Mouse (Mus musculus): Measurements from ENCODE around the gene Rfc1. TPM values are rescaled to one million over a fixed set of nuclear protein-coding genes. Genes with fewer than 3 reads are reported as not detected.

Rfc1 gene
- polyA plus RNA-seq, 1 experiment: 160 TPM

DNA sequence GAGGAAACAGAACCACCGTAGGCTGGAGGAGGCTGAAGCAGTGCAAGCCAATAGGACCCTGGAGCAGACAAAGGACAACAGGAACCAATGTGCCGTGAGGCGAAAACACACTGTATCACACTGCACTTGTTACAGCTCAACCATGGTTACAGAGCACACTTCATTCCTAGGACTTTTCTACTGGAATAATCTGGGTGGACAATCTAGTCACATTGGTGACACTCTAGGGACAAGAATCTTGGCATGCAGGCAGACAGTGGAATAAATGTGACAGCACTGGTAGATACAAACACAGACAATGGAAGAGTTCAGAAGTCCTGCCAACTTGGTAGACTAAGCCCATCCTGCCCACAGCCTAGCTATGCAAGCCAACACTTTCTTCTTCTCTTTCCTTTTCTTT, 54.3 kb downstream of the Rfc1 start:
- Histone ChIP-seq H3K9me3 (replicated peaks; ENCODE audit: control insufficient read depth, insufficient read depth, low read length, poor library complexity, severe bottlenecking) (no peaks in the 10 kb centered on the region), H3K36me3 (ENCODE audit: control insufficient read depth, insufficient read depth, low read length, poor library complexity, severe bottlenecking) (peaks cover 39% of the 10 kb centered on the region), H3K4me3 (ENCODE audit: low read depth, low read length) (no peak overlapping the region), H3K27ac (ENCODE audit: insufficient read depth, low read length) (no peak overlapping the region), H3K4me1 (ENCODE audit: control insufficient read depth, insufficient read depth, low read length) (no peaks in the 10 kb centered on the region), H3K9ac (ENCODE audit: low read depth, poor library complexity, severe bottlenecking) (no peak overlapping the region), H3K27me3 (ENCODE audit: control insufficient read depth, insufficient read depth, low read length, poor library complexity, severe bottlenecking) (no peaks in the 10 kb centered on the region)
- no peak for TF ChIP-seq EP300 (IDR thresholded peaks at IDR 0.05; ENCODE audit: insufficient read depth, low read depth, low read length)
- no peak for TF ChIP-seq CTCF (IDR thresholded peaks at IDR 0.05; ENCODE audit: low read depth, low read length)
- TF ChIP-seq POLR2A (IDR thresholded peaks at IDR 0.05; ENCODE audit: insufficient read depth, low read length): no peak

DNA sequence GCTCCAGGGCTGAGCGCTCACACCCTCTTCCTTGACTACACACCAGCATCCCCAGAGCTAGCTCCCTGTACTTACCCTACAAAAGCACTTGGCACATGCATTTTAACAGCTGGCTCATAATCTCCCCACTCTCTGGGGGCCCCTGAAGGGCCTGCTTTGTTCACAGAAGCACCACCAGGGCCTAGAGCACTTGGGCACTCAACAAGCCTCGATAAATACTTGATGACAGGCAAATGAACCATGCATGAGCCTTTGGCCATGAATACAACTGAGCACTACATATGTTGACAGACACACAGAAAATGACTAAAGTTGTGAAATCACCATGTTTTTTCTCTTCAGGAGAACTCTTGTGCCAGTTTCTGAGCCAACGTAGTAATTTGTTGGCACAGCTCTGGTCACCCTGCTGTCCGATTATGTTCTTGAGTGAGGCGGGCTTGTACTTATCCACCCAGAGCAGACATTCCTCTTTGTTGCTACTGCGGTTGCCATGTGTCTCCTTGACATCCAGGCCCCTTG, 56.3 kb downstream of the Rfc1 start:
- Histone ChIP-seq H3K4me1 (ENCODE audit: control insufficient read depth, insufficient read depth, low read length) (no peaks in the 10 kb centered on the region), H3K4me3 (ENCODE audit: low read depth, low read length) (no peak overlapping the region), H3K27me3 (ENCODE audit: control insufficient read depth, insufficient read depth, low read length, poor library complexity, severe bottlenecking) (no peaks in the 10 kb centered on the region), H3K27ac (ENCODE audit: insufficient read depth, low read length) (no peak overlapping the region), H3K36me3 (ENCODE audit: control insufficient read depth, insufficient read depth, low read length, poor library complexity, severe bottlenecking) (peaks cover 39% of the 10 kb centered on the region), H3K9ac (ENCODE audit: low read depth, poor library complexity, severe bottlenecking) (no peak overlapping the region), H3K9me3 (replicated peaks; ENCODE audit: control insufficient read depth, insufficient read depth, low read length, poor library complexity, severe bottlenecking) (no peaks in the 10 kb centered on the region)
- no peak for TF ChIP-seq CTCF (IDR thresholded peaks at IDR 0.05; ENCODE audit: low read depth, low read length)
- no peak for TF ChIP-seq EP300 (IDR thresholded peaks at IDR 0.05; ENCODE audit: insufficient read depth, low read depth, low read length)
- no peak for TF ChIP-seq POLR2A (IDR thresholded peaks at IDR 0.05; ENCODE audit: insufficient read depth, low read length)

DNA sequence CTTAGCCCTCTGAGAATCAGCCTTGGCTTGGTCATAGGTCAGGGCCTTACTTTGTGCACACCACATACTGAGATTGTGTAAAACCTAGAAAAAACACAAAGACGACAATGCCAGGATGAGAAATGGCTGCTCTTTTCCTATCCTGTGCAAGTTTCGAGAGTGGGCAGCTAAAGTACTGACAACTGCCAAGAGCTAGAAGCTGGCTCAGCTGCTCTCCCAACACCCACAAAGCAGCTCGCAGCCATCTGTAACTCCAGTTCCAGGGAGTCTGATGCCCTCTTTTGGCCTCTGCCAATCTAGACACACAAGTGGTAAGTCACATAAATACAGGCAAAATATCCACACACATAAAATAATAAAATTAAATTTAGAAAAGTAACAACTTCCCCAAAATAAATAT, 61.5 kb downstream of the Rfc1 start:
- Histone ChIP-seq H3K27ac (ENCODE audit: insufficient read depth, low read length) (no peak overlapping the region), H3K4me1 (ENCODE audit: control insufficient read depth, insufficient read depth, low read length) (no peaks in the 10 kb centered on the region), H3K4me3 (ENCODE audit: low read depth, low read length) (no peak overlapping the region), H3K27me3 (ENCODE audit: control insufficient read depth, insufficient read depth, low read length, poor library complexity, severe bottlenecking) (no peaks in the 10 kb centered on the region), H3K9ac (ENCODE audit: low read depth, poor library complexity, severe bottlenecking) (no peak overlapping the region), H3K36me3 (ENCODE audit: control insufficient read depth, insufficient read depth, low read length, poor library complexity, severe bottlenecking) (peaks cover 47% of the 10 kb centered on the region), H3K9me3 (replicated peaks; ENCODE audit: control insufficient read depth, insufficient read depth, low read length, poor library complexity, severe bottlenecking) (no peaks in the 10 kb centered on the region)
- no peak for TF ChIP-seq EP300 (IDR thresholded peaks at IDR 0.05; ENCODE audit: insufficient read depth, low read depth, low read length)
- no peak for TF ChIP-seq CTCF (IDR thresholded peaks at IDR 0.05; ENCODE audit: low read depth, low read length)
- TF ChIP-seq POLR2A (IDR thresholded peaks at IDR 0.05; ENCODE audit: insufficient read depth, low read length): no peak

DNA sequence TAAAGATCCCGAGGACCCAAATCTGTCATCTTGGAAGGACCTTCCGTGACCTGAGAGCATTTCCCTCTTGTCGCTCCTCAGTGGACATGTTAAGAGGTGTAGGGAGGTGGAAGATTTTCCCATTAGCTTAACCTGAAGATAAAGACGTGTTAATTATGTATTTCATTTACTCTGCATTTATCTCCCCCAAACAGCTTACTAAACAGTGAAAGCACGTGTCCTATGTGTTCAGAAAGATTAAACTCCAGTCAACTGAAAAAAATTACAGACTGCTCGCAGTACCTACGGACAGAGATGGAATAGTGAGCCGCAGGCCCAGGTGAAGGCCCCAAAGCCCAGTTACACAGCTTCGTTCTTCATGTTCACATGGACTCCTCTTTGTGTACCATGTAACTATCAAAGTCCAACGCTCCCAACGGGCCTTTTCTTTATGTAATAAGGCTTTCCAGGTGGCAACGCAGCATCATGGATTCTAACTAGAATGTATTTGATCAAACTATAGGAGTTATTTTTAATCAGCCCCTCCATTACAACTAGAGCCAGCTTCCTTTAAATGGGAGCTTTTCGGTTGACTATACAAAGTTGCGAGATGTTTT, 77.5 kb downstream of the Rfc1 start:
- Histone ChIP-seq H3K9me3 (replicated peaks; ENCODE audit: control insufficient read depth, insufficient read depth, low read length, poor library complexity, severe bottlenecking) (no peaks in the 10 kb centered on the region), H3K27ac (ENCODE audit: insufficient read depth, low read length) (no peak overlapping the region), H3K9ac (ENCODE audit: low read depth, poor library complexity, severe bottlenecking) (no peak overlapping the region), H3K36me3 (ENCODE audit: control insufficient read depth, insufficient read depth, low read length, poor library complexity, severe bottlenecking) (peaks cover 12% of the 10 kb centered on the region), H3K4me1 (ENCODE audit: control insufficient read depth, insufficient read depth, low read length) (no peaks in the 10 kb centered on the region), H3K4me3 (ENCODE audit: low read depth, low read length) (no peak overlapping the region), H3K27me3 (ENCODE audit: control insufficient read depth, insufficient read depth, low read length, poor library complexity, severe bottlenecking) (no peaks in the 10 kb centered on the region)
- no peak for TF ChIP-seq EP300 (IDR thresholded peaks at IDR 0.05; ENCODE audit: insufficient read depth, low read depth, low read length)
- no peak for TF ChIP-seq CTCF (IDR thresholded peaks at IDR 0.05; ENCODE audit: low read depth, low read length)
- no peak for TF ChIP-seq POLR2A (IDR thresholded peaks at IDR 0.05; ENCODE audit: insufficient read depth, low read length)

DNA sequence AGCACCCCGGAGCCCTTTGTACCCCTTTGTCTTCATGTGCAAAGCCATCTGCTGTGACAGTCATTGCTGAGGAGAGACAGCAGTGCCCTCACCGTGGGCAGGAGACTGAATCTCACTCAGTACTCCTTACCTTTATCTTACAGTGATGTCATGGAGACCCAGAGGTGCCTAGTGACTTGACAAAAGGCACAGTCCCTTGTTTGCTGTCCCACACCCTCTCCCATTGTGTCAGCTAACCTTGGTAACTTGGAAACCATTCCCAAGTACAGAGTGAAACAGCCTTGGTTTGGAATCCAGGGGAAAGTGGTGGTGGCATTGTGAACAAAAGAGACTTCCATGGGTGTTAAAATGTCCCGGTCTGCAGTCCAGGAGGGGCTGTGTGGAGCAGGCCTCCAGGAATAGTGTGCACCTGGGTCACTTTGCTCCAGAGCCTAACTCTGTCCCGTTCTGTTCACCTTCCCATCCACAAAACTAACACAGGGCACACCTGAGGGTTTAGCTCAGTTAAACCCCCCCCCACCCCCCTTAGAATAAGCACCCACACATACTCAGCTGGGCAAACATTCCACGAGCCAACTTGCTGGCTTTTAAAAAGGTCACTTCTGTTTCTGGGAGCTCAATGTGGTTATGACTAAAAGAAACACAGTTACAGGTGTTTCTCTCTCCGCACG, 85.2 kb downstream of the Rfc1 start:
- Histone ChIP-seq H3K4me3 (ENCODE audit: low read depth, low read length) (no peak overlapping the region), H3K4me1 (ENCODE audit: control insufficient read depth, insufficient read depth, low read length) (no peaks in the 10 kb centered on the region), H3K27ac (ENCODE audit: insufficient read depth, low read length) (no peak overlapping the region), H3K9ac (ENCODE audit: low read depth, poor library complexity, severe bottlenecking) (no peak overlapping the region), H3K27me3 (ENCODE audit: control insufficient read depth, insufficient read depth, low read length, poor library complexity, severe bottlenecking) (no peaks in the 10 kb centered on the region), H3K36me3 (ENCODE audit: control insufficient read depth, insufficient read depth, low read length, poor library complexity, severe bottlenecking) (no peaks in the 10 kb centered on the region), H3K9me3 (replicated peaks; ENCODE audit: control insufficient read depth, insufficient read depth, low read length, poor library complexity, severe bottlenecking) (no peaks in the 10 kb centered on the region)
- no peak for TF ChIP-seq POLR2A (IDR thresholded peaks at IDR 0.05; ENCODE audit: insufficient read depth, low read length)
- TF ChIP-seq EP300 (IDR thresholded peaks at IDR 0.05; ENCODE audit: insufficient read depth, low read depth, low read length): no peak
- no peak for TF ChIP-seq CTCF (IDR thresholded peaks at IDR 0.05; ENCODE audit: low read depth, low read length)

DNA sequence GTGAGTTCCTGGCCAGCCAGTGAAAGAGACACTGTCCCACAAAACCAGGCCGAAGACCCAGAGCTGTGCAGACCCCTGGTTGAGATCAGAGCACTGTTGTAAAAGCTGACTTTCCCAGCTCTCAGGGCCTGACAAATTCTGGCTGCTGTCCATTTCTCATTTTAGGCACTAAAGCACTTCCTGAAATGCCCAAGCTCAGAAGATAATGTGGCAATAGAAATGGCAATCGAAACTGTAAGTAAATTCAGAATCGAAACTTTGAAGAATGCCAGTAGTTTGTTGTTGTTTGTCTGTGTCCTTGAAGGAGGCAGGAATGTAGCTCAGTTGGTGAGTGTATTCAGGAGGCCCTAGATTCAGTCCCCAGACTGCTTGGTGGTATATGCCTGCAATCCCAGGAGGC, 88.2 kb downstream of the Rfc1 start:
- no peak for TF ChIP-seq POLR2A (IDR thresholded peaks at IDR 0.05; ENCODE audit: insufficient read depth, low read length)
- no peak for TF ChIP-seq CTCF (IDR thresholded peaks at IDR 0.05; ENCODE audit: low read depth, low read length)
- no peak for TF ChIP-seq EP300 (IDR thresholded peaks at IDR 0.05; ENCODE audit: insufficient read depth, low read depth, low read length)
- Histone ChIP-seq H3K27ac (ENCODE audit: insufficient read depth, low read length) (no peak overlapping the region), H3K4me3 (ENCODE audit: low read depth, low read length) (no peak overlapping the region), H3K9me3 (replicated peaks; ENCODE audit: control insufficient read depth, insufficient read depth, low read length, poor library complexity, severe bottlenecking) (no peaks in the 10 kb centered on the region), H3K9ac (ENCODE audit: low read depth, poor library complexity, severe bottlenecking) (no peak overlapping the region), H3K36me3 (ENCODE audit: control insufficient read depth, insufficient read depth, low read length, poor library complexity, severe bottlenecking) (no peaks in the 10 kb centered on the region), H3K27me3 (ENCODE audit: control insufficient read depth, insufficient read depth, low read length, poor library complexity, severe bottlenecking) (no peaks in the 10 kb centered on the region), H3K4me1 (ENCODE audit: control insufficient read depth, insufficient read depth, low read length) (no peaks in the 10 kb centered on the region)

All from ES-Bruce4 (cell line).